Mouse (Mus musculus): ENCODE data around the gene Olfr654. TPM values are rescaled to one million over a fixed set of nuclear protein-coding genes. Genes with fewer than 3 reads are reported as not detected.

The Olfr654 gene
- not detected in 2 replicates for polyA plus RNA-seq (2015; fragmentation: Nextera tagmentation; extraction: Ambion mirVana)

DNA sequence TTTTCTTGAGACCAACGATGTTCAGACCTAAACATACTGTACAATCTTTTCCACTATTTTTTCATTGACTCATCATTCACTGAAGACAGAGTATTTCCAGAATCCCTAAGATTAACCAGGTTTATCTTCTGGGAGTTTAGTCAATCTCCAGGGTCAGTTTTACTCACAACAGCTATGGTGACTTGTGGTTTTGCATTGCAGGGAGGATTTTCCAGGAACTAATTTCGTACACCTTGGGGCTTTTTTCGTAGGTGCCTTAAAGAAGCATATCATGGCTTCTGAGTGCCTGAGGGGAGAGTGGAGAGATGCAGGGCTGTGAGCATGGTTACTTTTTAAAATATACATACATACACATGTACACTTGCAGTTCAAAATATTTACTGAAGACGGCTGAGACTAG is at the start of gene Olfr654:
Gene Olfr654 (plus strand): TSS at position 301 of the 400 bp plus-strand sequence.
- H3K4me1 ChIP-seq (replicated peaks): no peaks in the 10 kb centered on the region
- H3K27ac ChIP-seq (replicated peaks): no peak within 1 kb of the TSS
- H3K27me3 ChIP-seq: no peaks in the 10 kb centered on the region
- no peak for ATAC-seq (ENCODE audit: low read depth)
- no peak within 1 kb of the TSS for H3K4me3 ChIP-seq
- H3K9me3 ChIP-seq: no peaks in the 10 kb centered on the region
- no peaks in the 10 kb centered on the region for H3K36me3 ChIP-seq
- H3K4me2 ChIP-seq: no peak within 1 kb of the TSS
- no peak within 1 kb of the TSS for H3K9ac ChIP-seq
- WGBS: 87% methylated on average over 4 of the region's 4 CpGs

DNA sequence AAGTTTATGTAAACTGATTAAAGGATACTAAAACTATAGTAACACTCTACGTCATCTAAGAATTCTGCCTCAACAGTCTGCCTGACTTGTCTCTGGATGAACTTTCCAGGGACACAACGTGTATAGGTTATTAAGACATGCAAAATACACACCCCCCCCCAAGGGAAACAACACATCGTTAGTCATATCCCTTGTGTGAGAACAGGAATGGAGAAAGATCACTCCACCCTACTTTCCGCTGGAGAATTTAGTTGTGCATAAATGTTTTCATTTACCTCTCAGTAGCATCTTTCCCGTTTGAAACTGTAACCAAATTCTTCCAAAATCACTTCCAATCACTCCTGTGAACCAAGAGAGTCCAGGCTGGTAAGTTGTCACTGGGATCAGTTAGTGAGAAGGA is 37.0 kb upstream of the Olfr654 start, which contains the start of gene Olfr651:
Gene Olfr651 (plus strand): TSS at position 301 of the 400 bp plus-strand sequence.
- Histone ChIP-seq H3K4me1 (replicated peaks) (no peaks in the 10 kb centered on the region), H3K36me3 (no peaks in the 10 kb centered on the region), H3K4me3 (no peak within 1 kb of the TSS), H3K27ac (replicated peaks) (no peak within 1 kb of the TSS), H3K9me3 (no peaks in the 10 kb centered on the region), H3K27me3 (no peaks in the 10 kb centered on the region), H3K9ac (no peak within 1 kb of the TSS), H3K4me2 (no peak within 1 kb of the TSS)
- WGBS: 87% methylated on average over 5 of the region's 5 CpGs
- ATAC-seq (ENCODE audit: low read depth): no peak

DNA sequence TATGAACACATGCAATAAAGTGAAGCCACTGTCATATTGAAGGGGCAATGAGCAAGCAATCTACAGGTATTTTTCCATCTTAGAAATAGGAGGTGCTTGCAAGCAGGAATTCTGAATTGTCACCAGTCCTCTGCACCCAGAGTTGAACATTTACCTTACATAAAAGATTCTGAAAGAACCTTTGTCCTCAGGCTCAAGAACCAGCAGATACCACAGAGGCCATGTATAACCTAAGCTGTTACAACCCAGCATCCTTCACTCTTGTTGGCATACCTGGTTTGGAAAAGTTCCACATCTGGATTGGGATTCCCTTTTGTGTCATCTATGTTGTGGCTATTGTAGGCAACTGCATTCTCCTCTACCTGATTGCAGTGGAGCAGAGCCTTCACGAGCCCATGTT is 34.1 kb upstream of the Olfr654 start:
- no peak overlapping the region for H3K27ac ChIP-seq (replicated peaks)
- no peak for ATAC-seq (ENCODE audit: low read depth)
- no peak overlapping the region for H3K9ac ChIP-seq
- no peaks in the 10 kb centered on the region for H3K9me3 ChIP-seq
- H3K4me1 ChIP-seq (replicated peaks): no peaks in the 10 kb centered on the region
- no peak overlapping the region for H3K4me2 ChIP-seq
- H3K4me3 ChIP-seq: no peak overlapping the region
- 64% methylated on average over 1 of the region's 1 CpGs for WGBS
- H3K36me3 ChIP-seq: no peaks in the 10 kb centered on the region
- no peaks in the 10 kb centered on the region for H3K27me3 ChIP-seq

DNA sequence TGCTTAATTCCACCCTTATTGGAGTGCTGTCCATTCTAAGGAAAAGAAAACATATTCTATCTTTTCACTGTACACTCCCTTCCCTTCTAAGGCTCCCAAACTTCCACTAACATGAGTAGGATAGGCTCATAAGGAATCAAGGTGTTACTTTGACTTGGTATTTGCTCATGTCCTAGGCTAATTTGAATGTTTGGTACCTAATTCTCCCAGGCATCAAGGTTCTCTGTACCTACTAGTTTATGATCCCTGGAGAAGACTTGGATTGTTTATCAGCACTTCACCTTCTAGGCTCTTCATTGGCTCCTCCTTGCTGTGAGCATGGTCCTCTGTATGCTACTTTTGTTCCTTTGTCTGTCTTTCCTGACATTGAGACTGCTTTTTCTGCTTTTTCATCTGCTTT is 26.2 kb upstream of the Olfr654 start, which contains the start of gene Olfr652:
Gene Olfr652 (plus strand): TSS at position 301 of the 400 bp plus-strand sequence.
- Histone ChIP-seq H3K36me3 (no peaks in the 10 kb centered on the region), H3K4me1 (replicated peaks) (no peaks in the 10 kb centered on the region), H3K4me3 (no peak within 1 kb of the TSS), H3K9ac (no peak within 1 kb of the TSS), H3K27ac (replicated peaks) (no peak within 1 kb of the TSS), H3K27me3 (no peaks in the 10 kb centered on the region), H3K4me2 (no peak within 1 kb of the TSS), H3K9me3 (no peaks in the 10 kb centered on the region)
- ATAC-seq (ENCODE audit: low read depth): no peak

DNA sequence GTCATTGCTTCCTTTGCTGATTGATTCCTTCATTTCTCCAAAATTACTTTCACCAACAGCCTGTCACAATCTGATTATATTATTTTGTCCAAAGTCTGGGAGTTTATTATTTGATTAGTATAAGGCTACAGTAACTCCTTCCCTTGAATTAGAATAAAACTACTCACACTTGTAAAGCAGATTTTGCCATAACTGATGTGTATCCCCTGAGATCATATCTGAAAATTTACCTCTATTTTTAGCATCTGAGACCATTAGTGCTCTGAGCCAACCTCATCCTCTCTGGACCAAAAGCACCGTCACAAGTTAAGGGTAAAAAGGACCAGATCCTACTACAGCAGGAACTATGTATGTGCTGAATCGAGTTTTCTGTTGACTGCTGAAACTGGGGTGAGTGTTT is 9.8 kb upstream of the Olfr654 start, which contains the start of gene Olfr653:
Gene Olfr653 (plus strand): TSS at position 301 of the 400 bp plus-strand sequence.
- H3K9me3 ChIP-seq: no peaks in the 10 kb centered on the region
- no peaks in the 10 kb centered on the region for H3K4me1 ChIP-seq (replicated peaks)
- WGBS: 87% methylated on average over 2 of the region's 2 CpGs
- H3K36me3 ChIP-seq: no peaks in the 10 kb centered on the region
- ATAC-seq (ENCODE audit: low read depth): no peak
- no peak within 1 kb of the TSS for H3K4me3 ChIP-seq
- no peak within 1 kb of the TSS for H3K27ac ChIP-seq (replicated peaks)
- H3K4me2 ChIP-seq: no peak within 1 kb of the TSS
- no peaks in the 10 kb centered on the region for H3K27me3 ChIP-seq
- no peak within 1 kb of the TSS for H3K9ac ChIP-seq

DNA sequence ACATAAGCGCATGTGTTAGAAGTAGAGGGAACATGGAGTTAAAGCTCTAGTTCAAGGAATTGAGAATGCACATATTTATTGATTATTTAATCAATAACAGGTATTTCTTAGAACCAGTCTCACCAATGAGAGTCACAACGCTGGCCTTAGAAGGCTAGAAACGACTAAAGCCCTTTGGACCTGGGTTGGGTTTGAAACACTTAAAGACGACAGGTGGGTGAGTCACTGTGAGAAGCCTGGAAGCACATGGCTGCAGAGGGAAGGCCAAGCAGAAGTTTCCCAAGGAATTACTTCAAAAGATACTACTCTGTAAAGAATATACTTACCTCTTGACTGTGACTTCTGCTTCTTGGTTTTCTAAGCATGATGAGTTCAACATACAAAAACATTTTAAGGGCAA is 6.0 kb upstream of the Olfr654 start:
- Histone ChIP-seq H3K4me1 (replicated peaks) (no peaks in the 10 kb centered on the region), H3K36me3 (no peaks in the 10 kb centered on the region), H3K9me3 (no peaks in the 10 kb centered on the region), H3K27ac (replicated peaks) (no peak overlapping the region), H3K4me3 (no peak overlapping the region), H3K9ac (no peak overlapping the region), H3K27me3 (no peaks in the 10 kb centered on the region), H3K4me2 (no peak overlapping the region)
- ATAC-seq (ENCODE audit: low read depth): no peak
- 92% methylated on average over 4 of the region's 4 CpGs for WGBS

DNA sequence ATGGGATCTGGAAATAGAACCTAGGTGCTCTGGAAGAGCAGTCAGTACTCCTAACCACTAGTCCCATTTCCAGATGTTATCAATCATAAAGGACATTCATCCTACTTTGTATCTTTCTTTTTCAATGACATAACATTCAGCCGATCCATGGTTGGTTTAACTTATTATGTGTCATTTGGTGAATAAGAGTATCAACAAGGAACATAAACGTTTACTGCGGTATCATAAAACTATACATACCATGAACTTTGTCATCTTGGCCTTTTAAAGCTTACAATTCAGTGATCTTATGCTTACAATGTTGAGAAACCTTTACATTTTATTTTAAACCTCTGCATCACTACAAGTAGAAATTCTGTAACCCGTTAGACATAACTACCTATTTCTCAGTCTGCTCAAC is 5.4 kb upstream of the Olfr654 start:
- no peak overlapping the region for H3K4me3 ChIP-seq
- no peaks in the 10 kb centered on the region for H3K4me1 ChIP-seq (replicated peaks)
- H3K9me3 ChIP-seq: no peaks in the 10 kb centered on the region
- no peak overlapping the region for H3K9ac ChIP-seq
- no peak overlapping the region for H3K27ac ChIP-seq (replicated peaks)
- WGBS: 88% methylated on average over 4 of the region's 4 CpGs
- H3K27me3 ChIP-seq: no peaks in the 10 kb centered on the region
- no peaks in the 10 kb centered on the region for H3K36me3 ChIP-seq
- ATAC-seq (ENCODE audit: low read depth): no peak
- H3K4me2 ChIP-seq: no peak overlapping the region

DNA sequence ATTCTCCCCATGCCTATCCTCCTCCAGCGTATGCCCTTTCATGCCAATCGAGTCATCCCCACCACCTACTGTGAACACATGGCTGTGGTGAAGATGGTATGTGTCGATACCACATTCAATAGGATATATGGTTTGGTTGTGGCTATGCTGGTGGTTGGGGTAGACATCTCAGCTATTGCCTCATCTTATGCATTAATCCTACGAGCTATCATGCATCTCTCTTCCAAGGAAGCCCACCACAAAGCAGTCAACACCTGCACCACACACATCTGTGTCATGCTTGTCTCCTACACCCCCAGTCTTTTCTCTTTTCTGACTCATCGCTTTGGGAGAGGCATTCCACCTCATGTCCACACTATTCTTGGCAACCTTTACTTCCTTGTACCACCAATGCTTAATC is 1.4 kb downstream of the Olfr654 start:
- H3K4me3 ChIP-seq: no peak overlapping the region
- no peaks in the 10 kb centered on the region for H3K36me3 ChIP-seq
- no peak for ATAC-seq (ENCODE audit: low read depth)
- H3K9me3 ChIP-seq: no peaks in the 10 kb centered on the region
- no peak overlapping the region for H3K27ac ChIP-seq (replicated peaks)
- H3K4me1 ChIP-seq (replicated peaks): no peaks in the 10 kb centered on the region
- H3K4me2 ChIP-seq: no peak overlapping the region
- no peaks in the 10 kb centered on the region for H3K27me3 ChIP-seq
- 83% methylated on average over 5 of the region's 5 CpGs for WGBS
- no peak overlapping the region for H3K9ac ChIP-seq

DNA sequence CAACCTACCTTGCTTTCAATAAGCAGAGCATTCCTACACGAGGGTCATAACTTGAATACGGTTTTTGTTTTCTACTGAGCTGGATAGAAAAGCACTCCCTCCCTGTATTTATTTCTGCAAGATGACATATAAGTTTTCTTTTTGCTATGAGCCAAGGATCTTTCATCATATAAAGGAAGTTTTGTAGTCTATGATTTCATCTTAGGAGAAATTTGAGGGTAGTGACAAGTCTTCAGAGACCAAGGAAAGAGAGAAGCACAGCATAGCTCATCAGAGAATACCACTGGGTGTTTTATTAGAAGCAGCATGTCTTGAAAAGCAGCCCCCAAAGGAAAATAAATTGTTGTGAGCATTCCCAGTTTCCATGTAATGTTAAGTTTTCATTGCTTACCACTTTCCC is 14.9 kb downstream of the Olfr654 start, which contains the start of gene Olfr655:
Gene Olfr655 (minus strand): TSS at position 101 of the 400 bp plus-strand sequence.
- Histone ChIP-seq H3K4me3 (no peak within 1 kb of the TSS), H3K27me3 (no peaks in the 10 kb centered on the region), H3K9me3 (no peaks in the 10 kb centered on the region; the same call in 1 of the 2 replicates), H3K4me2 (no peak within 1 kb of the TSS), H3K27ac (replicated peaks) (no peak within 1 kb of the TSS), H3K36me3 (no peaks in the 10 kb centered on the region), H3K4me1 (replicated peaks) (no peaks in the 10 kb centered on the region), H3K9ac (no peak within 1 kb of the TSS)
- WGBS: 81% methylated on average over 2 of the region's 2 CpGs
- no peak for ATAC-seq (ENCODE audit: low read depth)

DNA sequence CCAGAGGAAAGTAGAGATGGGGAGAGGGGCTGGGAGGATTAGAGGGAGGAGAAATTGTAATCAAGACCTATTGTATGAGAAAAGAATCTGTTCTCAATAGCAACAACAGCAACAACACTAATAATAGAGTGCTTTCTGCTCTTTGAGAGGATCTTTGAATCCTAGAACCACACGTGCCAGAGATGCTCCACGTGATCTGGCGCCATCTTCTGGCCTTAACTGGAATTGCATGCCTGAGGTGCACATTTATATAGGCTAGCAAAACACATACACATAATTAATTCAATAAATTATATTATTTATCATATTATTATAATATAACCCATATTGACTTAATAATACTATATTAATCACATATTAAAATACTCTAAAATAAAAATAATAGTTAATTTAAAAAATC is 16.3 kb downstream of the Olfr654 start:
- 1% methylated on average over 3 of the region's 3 CpGs for WGBS
- no peaks in the 10 kb centered on the region for H3K27me3 ChIP-seq
- H3K9ac ChIP-seq: no peak overlapping the region
- no peaks in the 10 kb centered on the region for H3K36me3 ChIP-seq
- no peak overlapping the region for H3K4me2 ChIP-seq
- H3K9me3 ChIP-seq: no peaks in the 10 kb centered on the region; the same call in 1 of the 2 replicates
- no peaks in the 10 kb centered on the region for H3K4me1 ChIP-seq (replicated peaks)
- ATAC-seq (ENCODE audit: low read depth): no peak
- no peak overlapping the region for H3K4me3 ChIP-seq
- H3K27ac ChIP-seq (replicated peaks): no peak overlapping the region

DNA sequence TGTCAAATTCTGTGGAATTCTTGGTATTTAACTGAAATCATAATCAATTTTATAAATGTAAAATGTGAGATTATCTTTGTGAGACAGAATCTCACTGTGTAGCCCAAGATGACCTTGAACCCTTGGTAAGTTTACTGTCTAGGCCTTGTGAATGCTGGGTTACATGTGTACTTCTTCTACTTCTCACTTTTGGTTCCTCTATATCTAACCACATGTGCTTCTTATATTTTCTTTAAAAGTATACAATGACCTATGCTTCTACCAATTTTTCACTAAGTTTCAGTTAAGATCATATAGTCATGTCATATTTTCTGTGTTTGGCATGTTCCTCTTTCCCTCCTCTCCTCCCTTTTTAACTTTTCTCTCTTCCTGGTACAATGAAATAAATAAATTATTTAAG is 17.9 kb downstream of the Olfr654 start:
- Histone ChIP-seq H3K27ac (replicated peaks) (no peak overlapping the region), H3K9ac (no peak overlapping the region), H3K4me1 (replicated peaks) (no peaks in the 10 kb centered on the region), H3K4me3 (no peak overlapping the region), H3K9me3 (no peaks in the 10 kb centered on the region; the same call in 1 of the 2 replicates), H3K4me2 (no peak overlapping the region), H3K27me3 (no peaks in the 10 kb centered on the region), H3K36me3 (no peaks in the 10 kb centered on the region)
- ATAC-seq (ENCODE audit: low read depth): no peak

DNA sequence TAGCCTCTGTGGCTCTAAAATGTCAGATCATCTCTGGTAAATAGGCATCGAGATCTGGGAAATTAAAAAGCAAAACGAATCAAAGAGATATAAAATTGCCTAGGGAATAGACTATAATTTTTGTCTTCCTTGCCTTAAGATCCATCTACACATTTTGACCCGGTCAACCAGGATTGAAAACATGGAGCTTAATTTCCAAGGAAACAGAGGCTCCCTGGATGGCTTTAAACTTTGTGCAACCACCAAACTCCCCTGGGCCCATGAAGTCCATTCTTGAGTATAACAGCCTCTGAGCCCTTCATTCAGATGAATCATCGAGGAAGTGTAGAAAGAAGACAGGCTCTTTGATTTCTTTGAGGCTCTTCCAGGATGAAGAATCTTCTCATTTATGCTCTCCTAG is 26.8 kb downstream of the Olfr654 start, which contains the start of gene Olfr656:
Gene Olfr656 (plus strand): TSS at position 301 of the 400 bp plus-strand sequence.
- Histone ChIP-seq H3K36me3 (no peaks in the 10 kb centered on the region), H3K4me2 (no peak within 1 kb of the TSS), H3K9me3 (no peaks in the 10 kb centered on the region), H3K4me1 (replicated peaks) (no peaks in the 10 kb centered on the region), H3K4me3 (no peak within 1 kb of the TSS), H3K9ac (no peak within 1 kb of the TSS), H3K27ac (replicated peaks) (no peak within 1 kb of the TSS), H3K27me3 (no peaks in the 10 kb centered on the region)
- no peak for ATAC-seq (ENCODE audit: low read depth)
- WGBS: 79% methylated on average over 4 of the region's 4 CpGs

DNA sequence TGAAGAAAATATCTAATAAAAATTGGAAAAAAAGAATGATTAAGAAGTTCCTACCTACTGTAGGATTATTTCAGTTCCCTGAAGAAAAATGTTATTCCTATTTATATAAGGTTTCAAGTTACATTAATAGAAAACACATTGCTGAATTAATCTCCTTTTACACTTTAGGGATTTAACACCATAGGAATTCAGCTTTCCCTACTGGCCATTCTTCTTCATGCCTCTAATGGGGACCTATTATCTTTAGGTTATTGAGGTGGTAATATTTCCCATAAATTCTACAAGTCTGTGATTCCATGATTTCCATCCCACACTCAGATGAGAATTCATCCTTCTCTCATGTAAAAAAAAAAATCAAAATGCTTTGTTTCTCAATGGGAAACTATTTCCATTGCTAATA is 37.7 kb downstream of the Olfr654 start, which contains the start of gene Olfr657:
Gene Olfr657 (plus strand): TSS at position 301 of the 400 bp plus-strand sequence.
- Histone ChIP-seq H3K27ac (replicated peaks) (no peak within 1 kb of the TSS), H3K4me1 (replicated peaks) (no peaks in the 10 kb centered on the region), H3K36me3 (no peaks in the 10 kb centered on the region), H3K27me3 (no peaks in the 10 kb centered on the region), H3K4me2 (no peak within 1 kb of the TSS), H3K9ac (no peak within 1 kb of the TSS), H3K4me3 (no peak within 1 kb of the TSS), H3K9me3 (no peaks in the 10 kb centered on the region)
- no peak for ATAC-seq (ENCODE audit: low read depth)
